Mouse (Mus musculus) small intestine, adult 2 months (tissue): ENCODE measurements around the gene Fbxl13.

Experiments
- CTCF ChIP-seq: fragments of 200-500 bp; IDR thresholded peaks from 2 replicates; pipeline ENCODE4 v1.5.1; 2012; ENCODE audit warnings: low read depth, mild to moderate bottlenecking, control low read depth, inconsistent platforms, low read length, moderate library complexity, mixed read lengths; ENCODE audit not compliant: insufficient replicate concordance, insufficient read length; ENCODE audit errors: extremely low read depth
- POLR2A ChIP-seq: fragments of 200-500 bp; IDR thresholded peaks from 2 replicates; pipeline ENCODE4 v1.6.1; 2012; ENCODE audit warnings: low read depth, mild to moderate bottlenecking, control low read depth, inconsistent platforms, low read length, moderate library complexity

GRCm38 (mm10) chr5:21440833-21441530 lies 204.5 kb downstream of the Fbxl13 start:
- TF ChIP-seq POLR2A = no peak
- no peak for TF ChIP-seq CTCF
